Mouse (Mus musculus) heart, adult 2 months (tissue): Measurements from ENCODE around the gene Maco1. TPM values are rescaled to one million over a fixed set of nuclear protein-coding genes. Genes with fewer than 3 reads are reported as not detected.
"Not testable (repeated sequence)": the region's sequence is repeated elsewhere in the genome, so short reads cannot be mapped to it uniquely, and the experiment has no call there.

Source experiments
- DNase-seq, 2 experiments: peaks; one replicate each; pipeline ENCODE4 v3.0.0; 2021
- H3K27ac ChIP-seq: fragments of 200-600 bp; 2 replicates; pipeline ENCODE4 v1.8.1; 2022
- H3K27me3 ChIP-seq: fragments of 200-500 bp; 2 replicates; pipeline ENCODE4 v1.6.1; 2012; ENCODE audit warnings: mild to moderate bottlenecking, low read length, inconsistent platforms, mixed read lengths; ENCODE audit not compliant: control insufficient read depth, insufficient read depth
- H3K36me3 ChIP-seq: fragments of 200-500 bp; 2 replicates; pipeline ENCODE4 v1.6.1; 2012; ENCODE audit warnings: low read length, inconsistent platforms; ENCODE audit not compliant: control insufficient read depth, insufficient read depth
- H3K4me1 ChIP-seq: fragments of 200-500 bp; 2 replicates; pipeline ENCODE4 v1.6.1; 2011; ENCODE audit warnings: low read length; ENCODE audit not compliant: control insufficient read depth, insufficient read depth
- H3K4me3 ChIP-seq: fragments of 200-600 bp; 2 replicates; pipeline ENCODE4 v1.8.1; 2022
- H3K79me2 ChIP-seq: fragments of 200-500 bp; replicated peaks from 2 replicates; pipeline ENCODE4 v1.6.1; 2012; ENCODE audit warnings: mild to moderate bottlenecking, inconsistent platforms, low read length, moderate library complexity, mixed read lengths; ENCODE audit not compliant: control insufficient read depth, insufficient read depth
- H3K9ac ChIP-seq: fragments of 200-500 bp; 2 replicates; pipeline ENCODE4 v1.6.1; 2012; ENCODE audit warnings: low read depth, mild to moderate bottlenecking, control low read depth, inconsistent platforms, low read length, mixed read lengths
- CTCF ChIP-seq: fragments of 200-600 bp; IDR thresholded peaks from 2 replicates; pipeline ENCODE4 v1.8.1; 2022; ENCODE audit warnings: antibody characterized with exemption, mild to moderate bottlenecking, moderate library complexity
- EP300 ChIP-seq: fragments of 200-500 bp; IDR thresholded peaks from 2 replicates; pipeline ENCODE4 v1.6.1; 2011; ENCODE audit warnings: low read depth, low read length, control low read depth; ENCODE audit not compliant: insufficient read depth
- POLR2A ChIP-seq: fragments of 200-500 bp; IDR thresholded peaks from 2 replicates; pipeline ENCODE4 v1.6.1; 2011; ENCODE audit warnings: mild to moderate bottlenecking, low read depth, low read length, control low read depth; ENCODE audit not compliant: insufficient read depth
- WGBS: fragments of 180-500 bp; shearing (Covaris S2); methylation state at CpG from one replicate; pipeline ENCODE4 v1.1.7; 2018; 5-methylcytosine and 5-hydroxymethylcytosine counted together
- intact Hi-C: fragments of 180-260 bp; cut with DNase I; formaldehyde crosslinking; loops from one replicate; pipeline ENCODE4 v1.15.1; 2025
- polyA plus RNA-seq: library from polyadenylated mRNA; depleted of rRNA; stranded (reverse); fragments of >200 nt; gene quantifications from 2 replicates; pipeline ENCODE4 v1.2.3, GENCODE M21; 2012
- total RNA-seq, 2 experiments: library from RNA; stranded (reverse); gene quantifications; 2 replicates each; pipeline ENCODE4 v1.2.3; 2021

Maco1 gene
- total and polyA plus RNA-seq, 3 experiments = 5.5 to 23.4 (median 16.9) TPM

DNA sequence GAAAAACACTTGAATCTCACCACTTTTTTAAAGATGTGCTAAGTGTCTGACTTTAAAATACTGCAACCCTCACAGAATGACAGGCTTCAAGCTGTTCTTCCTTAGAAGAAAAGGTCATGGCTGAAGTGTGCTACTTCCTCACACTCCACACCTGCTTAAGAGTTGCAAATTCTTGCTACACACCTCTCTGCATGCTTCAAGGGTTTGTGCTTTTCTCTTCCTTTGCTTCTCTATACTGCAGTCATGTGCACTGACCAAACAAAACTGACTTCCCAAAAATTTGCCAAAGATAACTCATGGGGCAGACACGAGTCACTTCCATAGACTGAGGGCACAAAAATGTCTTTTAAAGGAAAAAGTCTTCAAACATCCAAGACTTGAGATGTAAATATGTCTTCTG is 14.9 kb downstream of the Maco1 start:
- Histone ChIP-seq H3K9ac (no peak overlapping the region), H3K36me3 (peaks cover 8% of the 10 kb centered on the region; the same call in 1 of the 2 replicates), H3K27me3 (no peaks in the 10 kb centered on the region), H3K79me2 (peaks cover 4% of the 10 kb centered on the region; the same call in 1 of the 2 replicates), H3K4me1 (peaks cover 1% of the 10 kb centered on the region; the same call in 1 of the 2 replicates), H3K4me3 (no peak overlapping the region), H3K27ac (no peak overlapping the region)
- DNase-seq = no peak
- intact Hi-C loops = no loop called here
- 46% methylated on average over 1 of the region's 1 CpGs for WGBS
- no peak for TF ChIP-seq POLR2A
- TF ChIP-seq CTCF = no peak
- TF ChIP-seq EP300 = no peak

- no peak overlapping the region for H3K4me3 ChIP-seq
- no peak for DNase-seq
- H3K36me3 ChIP-seq = peaks cover 6% of the 10 kb centered on the region; the same call in 1 of the 2 replicates
- H3K9ac ChIP-seq = no peak overlapping the region
- no peak for TF ChIP-seq CTCF
- no peak for TF ChIP-seq EP300
- no peak for TF ChIP-seq POLR2A
- 77% methylated on average over 4 of the region's 4 CpGs for WGBS
- H3K27ac ChIP-seq = no peak overlapping the region
- H3K27me3 ChIP-seq = no peaks in the 10 kb centered on the region
- no peaks in the 10 kb centered on the region; the same call in 1 of the 2 replicates for H3K79me2 ChIP-seq
- H3K4me1 ChIP-seq = peaks cover 1% of the 10 kb centered on the region; the same call in 1 of the 2 replicates
- intact Hi-C loops = no loop called here
Observed at GRCm38 (mm10) chr4:134835486-134835885, 17.7 kb downstream of the Maco1 start.

GRCm38 (mm10) chr4:134831934-134832333 is 21.2 kb downstream of the Maco1 start:
- Histone ChIP-seq H3K79me2 (no peaks in the 10 kb centered on the region), H3K4me3 (no peak overlapping the region), H3K27me3 (no peaks in the 10 kb centered on the region), H3K9ac (no peak overlapping the region), H3K36me3 (peaks cover 6% of the 10 kb centered on the region; the same call in 1 of the 2 replicates), H3K4me1 (no peaks in the 10 kb centered on the region), H3K27ac (no peak overlapping the region)
- WGBS = 89% methylated on average over 3 of the region's 3 CpGs
- no peak for TF ChIP-seq POLR2A
- no peak for TF ChIP-seq CTCF
- TF ChIP-seq EP300 = no peak
- no peak for DNase-seq
- intact Hi-C loops = no loop called here

DNA sequence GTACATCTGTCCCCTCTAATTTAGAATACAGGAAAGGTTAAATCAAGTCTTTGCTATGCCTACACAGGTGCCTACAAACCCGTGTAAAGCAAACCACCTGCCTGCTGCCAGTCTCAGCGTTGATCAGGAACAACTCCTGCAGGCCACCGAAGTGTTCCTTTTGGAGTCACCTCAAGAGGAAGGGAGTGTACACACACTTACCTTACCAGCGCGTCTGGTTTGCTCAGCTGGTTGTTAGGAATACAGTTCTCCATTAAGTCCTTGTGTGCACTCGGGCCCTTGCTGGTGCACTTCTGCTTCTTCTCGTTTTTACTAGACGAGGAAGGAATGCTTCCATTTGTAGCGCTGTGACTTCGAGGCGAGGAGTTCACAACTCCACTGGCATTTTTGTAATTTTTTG is 25.3 kb downstream of the Maco1 start:
- Histone ChIP-seq H3K27ac (no peak overlapping the region), H3K4me3 (no peak overlapping the region), H3K79me2 (peaks cover 2% of the 10 kb centered on the region; the same call in 1 of the 2 replicates), H3K9ac (no peak overlapping the region), H3K27me3 (no peaks in the 10 kb centered on the region), H3K36me3 (peaks cover 2% of the 10 kb centered on the region; the same call in 1 of the 2 replicates), H3K4me1 (no peaks in the 10 kb centered on the region)
- 83% methylated on average over 11 of the region's 11 CpGs for WGBS
- intact Hi-C loops = loop anchor here (5.0 kb wide), 1 partner anchor 49 kb away; no protein-coding TSS in a partner anchor
- DNase-seq = no peak
- TF ChIP-seq CTCF (no peak), POLR2A (no peak), EP300 (no peak)

GRCm38 (mm10) chr4:134826348-134826747 is 26.8 kb downstream of the Maco1 start:
- Histone ChIP-seq H3K79me2 (peaks cover 2% of the 10 kb centered on the region; the same call in 1 of the 2 replicates), H3K4me1 (no peaks in the 10 kb centered on the region; the same call in 1 of the 2 replicates), H3K36me3 (peaks cover 2% of the 10 kb centered on the region; the same call in 1 of the 2 replicates), H3K4me3 (no peak overlapping the region), H3K27ac (no peak overlapping the region), H3K27me3 (no peaks in the 10 kb centered on the region), H3K9ac (no peak overlapping the region)
- intact Hi-C loops = loop anchor here (5.0 kb wide), 1 partner anchor 51 kb away; no protein-coding TSS in a partner anchor
- no peak for DNase-seq
- no peak for TF ChIP-seq EP300
- TF ChIP-seq CTCF = no peak

GRCm38 (mm10) chr4:134825864-134826263 is 27.3 kb downstream of the Maco1 start:
- not testable (repeated sequence) for H3K9ac ChIP-seq, H3K27me3 ChIP-seq, DNase-seq, H3K4me1 ChIP-seq, H3K36me3 ChIP-seq, H3K4me3 ChIP-seq, H3K27ac ChIP-seq, H3K79me2 ChIP-seq
- 99% methylated on average over 11 of the region's 11 CpGs for whole genome bisulfite sequencing
- intact Hi-C loops = loop anchor here (5.0 kb wide), 1 partner anchor 51 kb away; no protein-coding TSS in a partner anchor
